Mouse (Mus musculus) frontal cortex, adult (tissue): ENCODE measurements at regions not wholly inside any gene's neighbourhood (a gene's known extent, or its start where the extent isn't known, plus 50 kb on each side); places are given as distances from the start of the nearest gene placed in this dataset.

Source experiments
- ATAC-seq: cut with Nextera tagmentation; 2 replicates; pipeline ENCODE4 v1.9.2; 2017; ENCODE audit warnings: mild to moderate bottlenecking, moderate library complexity, mixed read lengths; ENCODE audit not compliant: low TSS enrichment

- ATAC-seq = peak; percentile 8; the same call in 1 of the 2 replicates
These were observed 55.6 kb downstream of the Irf2bp2 start for GRCm38 (mm10) chr8:126538136-126538535.

- peak; percentile 83 for ATAC-seq
These were observed 56.7 kb downstream of the Irf2bp2 start for GRCm38 (mm10) chr8:126536928-126537618.

GRCm38 (mm10) chr8:126536132-126536927 is 57.5 kb downstream of the Irf2bp2 start:
- ATAC-seq = no peak

GRCm38 (mm10) chr8:126532284-126532974 is 57.6 kb upstream of the Tarbp1 start:
- ATAC-seq = no peak

- ATAC-seq = no peak
These were observed 56.6 kb upstream of the Tarbp1 start for GRCm38 (mm10) chr8:126531459-126531858.

GRCm38 (mm10) chr8:126529409-126529808 is 54.5 kb upstream of the Tarbp1 start:
- ATAC-seq = no peak

- ATAC-seq = peak; percentile 73
These were observed 53.7 kb upstream of the Tarbp1 start for GRCm38 (mm10) chr8:126528434-126529080.

- no peak for ATAC-seq
These were observed 52.2 kb upstream of the Tarbp1 start for GRCm38 (mm10) chr8:126526864-126527571.

- ATAC-seq = no peak
These were observed 50.7 kb upstream of the Tarbp1 start for GRCm38 (mm10) chr8:126525575-126525974.
